Mouse (Mus musculus) heart, adult 9 months (tissue): ENCODE measurements at regions not wholly inside any gene's neighbourhood (a gene's known extent, or its start where the extent isn't known, plus 50 kb on each side); places are given as distances from the start of the nearest gene placed in this dataset.

Source experiments
- DNase-seq, 2 experiments: peaks; one replicate each; pipeline ENCODE4 v3.0.0; 2022; ENCODE audit warnings: low spot score in 2 of 2

GRCm38 (mm10) chr6:49769904-49770720 is 52.4 kb upstream of the Npy start:
- no peak for DNase-seq
